Mouse (Mus musculus) splenic B cell, adult 2 months (primary cell): Measurements from ENCODE around the gene Sv2c.
"Not testable (repeated sequence)": the region's sequence is repeated elsewhere in the genome, so short reads cannot be mapped to it uniquely, and the experiment has no call there.

Source experiments
- DNase-seq: peaks from one replicate; pipeline ENCODE4 v3.0.0-alpha.2; 2011; ENCODE audit warnings: low read depth, low spot score
- H3K27me3 ChIP-seq: 2 replicates; pipeline ENCODE4 v1.6.1; 2012; ENCODE audit warnings: mild to moderate bottlenecking, low read length, moderate library complexity, mixed read lengths; ENCODE audit not compliant: control insufficient read depth, poor library complexity, insufficient read depth, severe bottlenecking
- H3K36me3 ChIP-seq: 2 replicates; pipeline ENCODE4 v1.6.1; 2012; ENCODE audit warnings: mild to moderate bottlenecking, low read length, moderate library complexity, mixed read lengths; ENCODE audit not compliant: control insufficient read depth, poor library complexity, insufficient read depth, severe bottlenecking

Gene Sv2c

DNA sequence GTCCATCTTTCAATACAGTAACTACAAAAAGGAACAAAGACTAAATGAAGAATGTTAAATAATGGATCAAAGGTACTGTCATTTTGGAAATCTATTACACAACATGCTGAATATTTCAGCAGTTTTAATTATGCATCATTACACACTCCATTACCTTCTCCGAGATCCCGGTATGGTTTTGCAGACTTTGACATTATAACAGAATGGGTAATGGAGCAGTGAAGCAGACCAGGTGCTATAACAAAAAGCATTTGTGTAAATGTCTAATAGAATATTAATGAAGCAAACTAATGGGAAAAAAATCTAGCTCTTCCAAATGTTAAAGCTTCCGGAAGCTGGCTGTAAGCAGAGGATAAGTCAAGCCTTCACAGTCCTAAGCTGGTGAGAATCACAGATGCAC lies 21.6 kb downstream of the Sv2c start:
- Histone ChIP-seq H3K27me3 (no peaks in the 10 kb centered on the region), H3K36me3 (no peaks in the 10 kb centered on the region)
- DNase-seq = no peak

DNA sequence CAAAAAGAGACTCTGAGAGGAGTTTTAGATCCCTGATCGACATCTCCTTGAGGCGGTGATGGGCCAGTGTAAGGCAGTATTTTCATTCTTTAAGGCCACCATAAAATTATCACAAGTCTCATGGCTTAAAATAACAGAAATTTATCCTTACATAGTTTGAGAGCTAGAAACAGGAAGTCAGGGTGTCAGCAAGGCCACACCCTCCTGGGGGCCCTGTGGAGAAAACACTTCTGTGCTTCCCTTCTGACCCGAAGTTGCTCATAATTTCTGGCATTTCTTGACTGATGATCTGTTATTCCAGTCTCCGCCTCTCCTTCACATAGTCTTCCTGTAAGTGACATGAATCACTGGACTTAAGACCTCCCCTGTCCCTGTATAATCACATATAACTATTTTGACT lies 26.0 kb downstream of the Sv2c start:
- no peaks in the 10 kb centered on the region for H3K36me3 ChIP-seq
- no peak for DNase-seq
- H3K27me3 ChIP-seq = no peaks in the 10 kb centered on the region

DNA sequence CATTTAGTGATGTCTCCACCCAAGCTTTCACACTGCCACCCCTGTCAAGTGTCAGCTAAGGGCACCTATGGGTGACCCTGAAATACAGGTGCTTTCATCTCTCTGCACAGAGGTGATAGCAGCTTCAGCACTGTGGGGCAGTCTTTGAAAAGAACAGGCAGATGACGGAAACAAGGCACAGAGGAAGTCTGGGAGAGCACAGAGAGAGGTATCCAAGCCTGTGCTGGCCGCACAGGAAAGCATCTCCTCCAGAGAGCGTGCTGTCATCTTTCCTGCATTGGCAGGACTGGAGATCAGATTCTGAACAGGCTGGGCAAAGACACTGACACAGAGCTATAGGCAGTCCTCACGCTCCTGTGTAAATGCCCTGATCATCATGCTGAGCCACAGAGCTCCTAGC lies 41.4 kb downstream of the Sv2c start:
- H3K27me3 ChIP-seq = no peaks in the 10 kb centered on the region
- DNase-seq = no peak
- no peaks in the 10 kb centered on the region for H3K36me3 ChIP-seq

DNA sequence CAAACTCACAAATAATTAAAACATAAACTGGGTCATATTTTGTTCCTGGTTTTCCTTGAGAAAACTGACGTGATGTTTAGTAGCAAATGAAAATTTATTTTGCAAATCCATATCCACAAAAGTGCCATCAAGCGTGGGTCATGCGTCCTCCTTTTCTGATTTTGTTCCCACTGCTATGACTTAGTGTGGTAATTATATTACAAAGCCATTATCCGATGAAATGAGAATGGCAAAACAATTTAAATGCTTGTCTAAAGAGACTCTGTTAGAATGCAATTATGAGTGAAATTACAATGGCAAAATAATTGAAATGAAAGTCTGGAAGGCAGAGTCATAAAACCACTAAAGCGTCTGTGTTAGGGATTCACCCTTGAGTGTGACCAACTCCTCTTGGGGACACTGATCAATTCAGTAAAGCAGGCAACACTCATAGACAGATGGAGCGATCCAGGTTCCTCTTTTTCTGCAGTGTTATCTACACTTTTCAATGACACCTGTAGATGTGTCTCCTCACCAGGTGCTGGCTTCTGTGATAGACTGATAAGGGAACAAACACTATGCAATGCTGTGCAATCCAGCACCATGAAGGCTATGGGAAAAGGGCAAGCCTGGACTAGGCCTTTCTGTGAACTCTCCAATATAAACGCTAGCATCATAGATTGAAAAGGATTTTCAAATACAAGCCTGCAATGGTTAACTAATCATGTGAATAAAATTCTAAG lies 46.6 kb downstream of the Sv2c start:
- Histone ChIP-seq H3K36me3 (no peaks in the 10 kb centered on the region), H3K27me3 (no peaks in the 10 kb centered on the region)
- no peak for DNase-seq

DNA sequence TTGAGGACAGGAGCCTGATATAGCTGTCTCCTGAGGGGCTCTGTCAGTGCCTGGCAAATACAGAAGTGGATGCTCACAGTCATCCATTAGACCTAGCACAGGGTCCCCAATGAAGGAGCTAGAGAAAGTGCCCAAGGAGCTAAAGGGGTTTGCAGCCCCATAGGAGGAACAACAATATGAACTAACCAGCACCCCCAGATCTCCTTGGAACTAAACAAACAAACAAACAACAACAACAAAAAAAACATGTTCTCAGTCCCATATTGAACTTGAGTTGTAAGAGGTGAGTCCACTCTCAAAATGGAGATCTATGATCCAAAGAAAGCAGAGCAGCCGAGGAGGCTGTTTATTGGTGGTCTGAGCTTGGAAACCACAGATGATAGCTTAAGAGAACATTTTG lies 50.6 kb downstream of the Sv2c start, which contains the start of gene Gm17190:
Gene Gm17190 (plus strand): TSS at position 301 of the 400 bp plus-strand sequence.
- H3K36me3 ChIP-seq, DNase-seq, H3K27me3 ChIP-seq: not testable (repeated sequence)

DNA sequence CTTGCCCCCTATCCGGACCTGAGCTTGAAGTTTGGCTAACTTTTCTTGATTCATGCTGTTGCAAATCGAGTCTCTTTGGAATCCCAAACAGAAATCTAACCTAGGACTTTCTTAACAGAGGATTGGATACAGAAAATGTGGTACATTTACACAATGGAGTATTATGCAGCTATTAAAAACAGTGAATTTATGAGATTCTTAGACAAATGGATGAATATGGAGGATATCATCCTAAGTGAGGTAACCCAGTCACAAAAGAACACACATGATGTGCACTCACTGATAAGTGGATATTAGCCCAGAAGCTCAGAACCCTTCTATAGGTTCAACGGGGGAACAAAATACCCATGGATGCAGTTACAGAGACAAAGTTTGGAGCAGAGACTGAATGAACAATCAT lies 51.1 kb downstream of the Sv2c start, which contains the start of gene Gm20075:
Gene Gm20075 (minus strand): TSS at position 101 of the 400 bp plus-strand sequence.
- H3K27me3 ChIP-seq, H3K36me3 ChIP-seq, DNase-seq: not testable (repeated sequence)

DNA sequence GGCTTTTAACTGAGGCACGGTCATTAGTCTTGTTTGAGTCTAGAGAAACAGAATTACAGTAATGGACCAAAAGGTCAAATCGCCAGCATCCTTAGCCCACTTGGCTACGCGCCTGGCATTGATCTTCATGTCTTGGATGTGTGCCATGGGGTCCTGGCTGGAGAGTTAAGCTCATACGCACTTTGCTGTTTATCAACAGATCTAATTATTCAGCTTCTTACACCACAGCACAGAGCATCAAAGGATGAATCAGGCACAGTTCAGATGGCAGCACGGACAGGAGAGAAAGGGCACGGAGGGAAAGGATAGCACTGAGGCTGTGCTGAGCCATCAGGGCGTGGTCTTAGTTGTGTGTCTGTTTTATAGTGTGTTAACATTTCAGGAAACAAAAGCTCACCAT lies 58.8 kb downstream of the Sv2c start:
- DNase-seq = no peak
- H3K27me3 ChIP-seq = no peaks in the 10 kb centered on the region
- H3K36me3 ChIP-seq = no peaks in the 10 kb centered on the region

DNA sequence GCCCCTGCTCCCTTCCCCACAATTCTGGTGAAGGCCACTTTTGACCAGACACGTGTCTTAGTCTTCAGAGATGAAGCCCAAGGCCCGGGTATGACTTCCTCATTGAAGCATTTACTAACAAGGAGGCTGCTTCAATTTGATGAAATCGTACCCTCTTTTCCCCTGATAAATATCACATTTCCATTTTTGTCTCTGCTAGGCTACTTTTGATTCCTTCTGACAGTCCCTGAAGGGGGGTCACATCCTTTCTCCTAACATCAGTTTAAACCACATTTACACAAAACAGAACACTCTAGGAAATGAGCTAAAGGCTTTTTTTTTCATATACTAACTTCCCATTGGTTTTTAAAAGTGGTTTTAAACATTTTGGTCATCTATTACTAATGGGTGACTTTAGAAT lies 79.6 kb downstream of the Sv2c start:
- no peak for DNase-seq
- no peaks in the 10 kb centered on the region for H3K36me3 ChIP-seq
- H3K27me3 ChIP-seq = no peaks in the 10 kb centered on the region; the same call in 1 of the 2 replicates

DNA sequence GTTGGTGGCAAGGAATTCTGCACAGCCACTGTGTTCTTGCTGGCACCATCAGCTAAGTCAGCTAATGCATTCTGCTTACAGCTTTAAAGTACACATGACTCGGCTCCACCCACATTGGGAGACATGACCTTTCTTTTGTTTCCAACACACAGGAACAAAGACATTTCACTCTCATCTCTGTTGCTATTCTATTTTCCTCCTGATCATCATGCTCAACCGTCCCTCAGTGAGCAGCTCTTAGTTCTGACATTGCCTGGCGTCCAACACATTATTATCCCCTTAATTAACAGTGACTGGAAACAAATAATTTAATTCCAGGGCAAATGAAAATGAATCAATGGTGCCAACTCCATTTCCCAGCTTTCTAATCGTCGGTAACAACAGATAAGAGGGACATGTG lies 87.0 kb downstream of the Sv2c start:
- no peaks in the 10 kb centered on the region for H3K36me3 ChIP-seq
- no peak for DNase-seq
- H3K27me3 ChIP-seq = no peaks in the 10 kb centered on the region; the same call in 1 of the 2 replicates

DNA sequence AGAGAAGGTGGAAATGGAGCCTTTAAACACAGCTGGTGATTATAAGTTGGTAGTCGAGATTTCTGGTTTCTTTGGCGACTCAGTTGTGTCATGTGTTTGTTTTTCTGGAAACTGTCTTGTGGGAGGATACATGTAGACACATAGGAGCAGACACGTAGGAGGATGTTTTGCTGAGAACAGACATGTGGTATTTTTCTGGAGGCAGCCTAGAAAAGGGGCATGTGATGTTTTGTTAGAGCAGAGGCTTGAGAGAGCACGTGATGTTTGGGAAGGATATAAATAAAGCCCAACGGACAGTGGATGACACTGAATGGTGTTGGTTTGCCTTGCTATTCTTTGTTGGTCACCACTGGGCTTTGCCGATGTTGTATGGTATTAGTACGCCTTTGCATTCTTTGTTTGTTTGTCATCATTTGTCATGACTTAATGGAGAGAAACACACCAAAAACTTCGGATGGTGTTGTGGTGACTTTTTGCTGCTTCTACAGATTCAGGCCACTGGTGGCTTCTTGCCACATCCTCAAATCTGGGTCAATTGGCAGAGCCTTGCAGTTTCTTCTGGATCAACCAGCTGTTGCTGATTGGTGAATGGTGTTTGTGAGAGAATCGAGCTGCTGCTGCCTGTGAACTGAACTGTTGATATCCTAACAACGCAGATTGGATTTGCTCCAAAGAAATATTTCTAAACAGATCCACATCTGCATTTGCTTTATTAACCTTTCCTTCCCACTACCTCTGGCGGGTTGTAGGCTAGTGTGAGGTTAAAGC lies 91.9 kb downstream of the Sv2c start:
- H3K27me3 ChIP-seq = no peaks in the 10 kb centered on the region
- no peaks in the 10 kb centered on the region for H3K36me3 ChIP-seq
- DNase-seq = no peak

DNA sequence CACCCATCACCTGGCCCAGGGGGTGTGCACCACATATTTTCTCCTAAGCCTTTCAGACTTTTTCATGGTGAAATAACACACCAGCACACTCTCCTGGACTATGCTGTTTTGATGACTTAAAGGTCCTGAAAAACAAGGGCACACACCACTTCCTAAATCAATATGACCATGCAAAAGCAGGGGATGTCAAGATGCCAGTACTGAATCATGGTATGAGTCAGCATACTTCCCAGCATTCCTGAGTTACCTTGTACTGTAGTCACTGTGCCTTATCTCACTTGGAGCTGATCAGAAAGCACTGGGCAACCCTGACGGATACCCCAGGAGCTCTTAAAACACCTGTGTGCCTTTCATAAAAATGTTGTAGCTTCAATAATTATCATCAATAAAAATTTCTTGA lies 92.8 kb downstream of the Sv2c start:
- Histone ChIP-seq H3K36me3 (no peaks in the 10 kb centered on the region), H3K27me3 (no peaks in the 10 kb centered on the region)
- no peak for DNase-seq

DNA sequence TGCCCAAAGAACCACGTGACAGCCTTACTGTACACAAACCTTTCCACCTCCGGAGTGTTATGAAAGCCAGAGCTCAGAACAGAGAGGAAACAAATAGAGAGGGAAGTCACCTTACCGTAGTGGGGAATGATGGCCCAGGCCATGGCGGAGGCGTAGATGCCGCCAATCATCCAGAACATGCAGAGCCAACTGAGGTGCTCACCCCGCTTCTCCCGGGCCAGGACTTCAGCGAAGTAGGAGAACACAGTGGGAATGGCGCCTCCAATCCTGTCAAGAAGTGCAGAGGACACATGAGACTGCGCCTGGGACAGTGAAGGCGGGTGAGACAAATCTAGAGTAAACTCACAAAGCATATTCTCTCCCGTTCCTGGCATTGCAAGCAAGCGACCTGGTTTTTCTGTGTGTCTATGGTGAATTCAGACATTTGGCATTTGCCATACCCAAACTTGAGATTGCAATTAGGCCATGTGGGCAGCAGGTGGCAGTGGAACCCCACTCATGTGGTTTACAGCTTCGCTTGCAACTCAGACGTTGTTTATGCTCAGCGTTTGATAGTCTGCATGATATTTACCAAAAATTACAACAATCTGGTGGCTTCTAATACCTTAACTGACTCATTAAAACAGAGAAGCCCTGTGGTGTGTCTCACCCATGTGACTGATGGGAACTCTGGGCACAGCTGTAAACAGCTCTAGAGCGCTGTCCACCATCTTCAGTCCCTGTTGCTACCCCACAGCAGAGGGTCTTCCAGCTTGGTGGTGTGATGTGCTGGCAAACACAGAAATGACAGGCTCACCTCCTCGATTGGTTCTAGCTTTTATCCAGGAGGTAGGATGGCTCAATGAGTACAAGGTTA lies 101.8 kb downstream of the Sv2c start:
- peak; percentile 36 for DNase-seq
- no peaks in the 10 kb centered on the region for H3K36me3 ChIP-seq

DNA sequence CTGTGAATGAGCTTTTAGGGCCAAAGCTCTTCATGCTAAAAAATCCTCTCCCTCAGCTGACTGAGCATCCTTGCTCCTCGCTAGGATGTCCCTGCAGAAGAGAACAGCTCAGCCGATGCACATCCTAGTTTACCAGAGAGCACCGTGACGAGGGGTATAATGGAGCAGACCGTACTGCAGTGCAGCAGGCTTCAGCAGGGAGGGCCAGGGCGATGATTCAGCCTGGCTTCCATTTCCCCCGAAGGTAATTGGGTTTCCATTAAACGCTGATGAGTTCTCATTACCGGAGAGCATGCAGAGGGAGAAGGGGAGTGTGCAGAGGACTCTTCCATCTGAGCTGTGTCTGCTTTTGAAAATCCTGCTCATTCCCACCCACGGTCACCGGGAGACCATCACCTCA lies 108.5 kb downstream of the Sv2c start:
- Histone ChIP-seq H3K27me3 (no peaks in the 10 kb centered on the region), H3K36me3 (no peaks in the 10 kb centered on the region)
- DNase-seq = no peak

More for the DNA sequence above, 101.8 kb downstream of the Sv2c start:
- H3K27me3 ChIP-seq = no peaks in the 10 kb centered on the region

DNA sequence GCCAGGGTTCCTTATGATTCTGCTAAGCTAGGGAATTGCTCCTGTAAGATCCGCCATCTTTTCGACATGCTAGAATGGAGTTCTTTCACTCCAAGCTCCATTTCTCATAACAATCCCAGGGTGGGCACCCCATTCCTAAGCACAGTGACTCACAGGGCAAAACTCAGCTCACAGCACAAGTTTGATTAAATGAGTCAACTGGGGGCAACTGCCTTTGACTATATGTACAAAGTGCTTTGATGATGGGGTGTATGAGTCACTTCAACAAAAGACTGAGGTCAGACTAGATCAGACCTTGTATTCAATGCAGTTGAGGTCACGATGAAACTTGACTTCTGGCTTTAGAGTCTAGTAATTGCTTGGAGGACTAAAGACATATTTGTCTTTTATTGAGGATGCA lies 116.9 kb downstream of the Sv2c start:
- no peaks in the 10 kb centered on the region for H3K27me3 ChIP-seq
- H3K36me3 ChIP-seq = no peaks in the 10 kb centered on the region
- DNase-seq = no peak
